Mouse (Mus musculus) forebrain, postnatal 0 days (tissue): ENCODE results near the gene Socs7. TPM values are rescaled to one million over a fixed set of nuclear protein-coding genes. Genes with fewer than 3 reads are reported as not detected.

Experiments
- ATAC-seq: fragments of 200-750 bp; cut with Nextera tagmentation; 2 replicates; pipeline ENCODE4 v1.8.0; 2017; ENCODE audit warnings: mild to moderate bottlenecking, moderate library complexity
- DNase-seq: peaks from one replicate; pipeline ENCODE4 v3.0.0-alpha.2; 2015
- H3K27ac ChIP-seq: fragments of 300-500 bp; sonication (generic); 2 replicates; pipeline ENCODE4 v1.5.1; 2014; ENCODE audit warnings: low read depth, mild to moderate bottlenecking, antibody characterized with exemption, low read length, moderate library complexity, mixed read lengths
- H3K27me3 ChIP-seq: fragments of 300-500 bp; sonication (generic); 2 replicates; pipeline ENCODE4 v1.6.1; 2014; ENCODE audit warnings: mild to moderate bottlenecking, low read length, mixed read lengths; ENCODE audit not compliant: insufficient read depth
- H3K36me3 ChIP-seq: fragments of 300-500 bp; sonication (generic); 2 replicates; pipeline ENCODE4 v1.6.1; 2014; ENCODE audit warnings: mild to moderate bottlenecking, moderate library complexity; ENCODE audit not compliant: insufficient read depth
- H3K4me1 ChIP-seq: fragments of 300-500 bp; sonication (generic); 2 replicates; pipeline ENCODE4 v1.6.1; 2014; ENCODE audit warnings: antibody characterized with exemption; ENCODE audit not compliant: insufficient read depth
- H3K4me2 ChIP-seq: fragments of 300-500 bp; sonication (generic); 2 replicates; pipeline ENCODE4 v1.6.1; 2014; ENCODE audit warnings: low read depth, mild to moderate bottlenecking, moderate library complexity
- H3K4me3 ChIP-seq: fragments of 300-500 bp; sonication (generic); 2 replicates; pipeline ENCODE4 v1.5.1; 2014; ENCODE audit warnings: low read depth, low read length, mixed read lengths
- H3K9ac ChIP-seq: fragments of 300-500 bp; sonication (generic); 2 replicates; pipeline ENCODE4 v1.6.1; 2014; ENCODE audit warnings: mild to moderate bottlenecking
- H3K9me3 ChIP-seq: fragments of 300-500 bp; sonication (generic); 2 replicates; pipeline ENCODE4 v1.6.1; 2016; ENCODE audit warnings: low read length
- CTCF ChIP-seq: sonication (generic); IDR thresholded peaks from 2 replicates; pipeline ENCODE4 v1.5.1; 2016; ENCODE audit warnings: antibody characterized with exemption, control low read depth, low read depth
- WGBS: fragments of 180-500 bp; shearing (Covaris S2); extraction: QIAGEN DNeasy Blood & Tissue Kit; methylation state at CpG from one replicate; pipeline ENCODE4 v1.1.7; 2014; 5-methylcytosine and 5-hydroxymethylcytosine counted together
- polyA plus RNA-seq: library from polyadenylated mRNA; unstranded; fragments of >200 nt; fragmentation: Nextera tagmentation; extraction: Ambion mirVana; gene quantifications from 2 replicates; pipeline ENCODE4 v1.2.1, GENCODE M21; 2015
- total RNA-seq: library from RNA; depleted of rRNA; stranded (reverse); fragments of >200 nt; gene quantifications from 2 replicates; pipeline ENCODE4 v1.2.3, GENCODE M21; 2014

Gene Socs7
- total and polyA plus RNA-seq, 2 experiments from 2014 or later, result 6.4 to 64.3 TPM

- H3K27me3 ChIP-seq, result peaks cover 3% of the 10 kb centered on the region; the same call in 1 of the 2 replicates
- no peaks in the 10 kb centered on the region for H3K9me3 ChIP-seq
- 66% methylated on average over 13 of the region's 13 CpGs for WGBS
- no peaks in the 10 kb centered on the region; the same call in 1 of the 2 replicates for H3K36me3 ChIP-seq
- no peak for TF ChIP-seq CTCF
- no peak overlapping the region for H3K4me2 ChIP-seq
- H3K27ac ChIP-seq, result no peak overlapping the region
- DNase-seq (no peak), ATAC-seq (no peak)
- no peaks in the 10 kb centered on the region for H3K4me1 ChIP-seq
- no peak overlapping the region for H3K4me3 ChIP-seq
- no peak overlapping the region for H3K9ac ChIP-seq
Measured at GRCm38 (mm10) chr11:97435808-97436491, 73.6 kb downstream of the Socs7 start.

- Histone ChIP-seq H3K4me1 (0 out of 2 replicates have a peak, but pooled peaks cover 6% of the 10 kb centered on the region), H3K9me3 (no peaks in the 10 kb centered on the region), H3K4me3 (no peak overlapping the region), H3K4me2 (no peak overlapping the region), H3K9ac (no peak overlapping the region), H3K36me3 (no peaks in the 10 kb centered on the region; the same call in 1 of the 2 replicates), H3K27ac (no peak overlapping the region), H3K27me3 (peaks cover 3% of the 10 kb centered on the region; the same call in 1 of the 2 replicates)
- ATAC-seq (no peak), DNase-seq (no peak)
- 28% methylated on average over 5 of the region's 5 CpGs for WGBS
- no peak for TF ChIP-seq CTCF
Measured at GRCm38 (mm10) chr11:97437745-97438144, 75.4 kb downstream of the Socs7 start.

DNA sequence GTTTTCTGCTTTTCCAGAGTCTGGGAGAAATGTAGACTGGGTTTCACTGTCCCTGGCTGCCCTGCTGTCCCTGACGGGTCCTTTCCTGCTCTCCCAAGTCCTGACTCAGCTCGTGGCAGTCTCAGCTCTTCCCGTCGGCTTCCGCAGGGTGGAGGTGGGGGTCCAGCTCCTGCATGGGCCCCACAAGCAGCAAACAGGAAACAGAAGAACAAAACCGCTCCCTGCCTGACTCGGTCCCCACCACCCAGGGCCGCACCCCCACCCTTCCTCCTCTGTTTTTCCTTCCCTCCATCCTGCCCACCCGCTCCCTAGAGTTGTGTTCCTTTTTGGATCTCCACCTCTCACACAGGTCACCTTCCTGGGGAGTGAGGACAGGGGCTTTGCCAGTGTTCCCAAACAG lies 76.5 kb downstream of the Socs7 start:
- no peak overlapping the region for H3K27ac ChIP-seq
- no peak for DNase-seq
- no peaks in the 10 kb centered on the region for H3K9me3 ChIP-seq
- H3K27me3 ChIP-seq, result peaks cover 3% of the 10 kb centered on the region; the same call in 1 of the 2 replicates
- TF ChIP-seq CTCF, result no peak
- 58% methylated on average over 9 of the region's 9 CpGs for WGBS
- H3K36me3 ChIP-seq, result no peaks in the 10 kb centered on the region; the same call in 1 of the 2 replicates
- no peak overlapping the region for H3K4me3 ChIP-seq
- no peak for ATAC-seq
- 0 out of 2 replicates have a peak, but pooled peaks cover 6% of the 10 kb centered on the region for H3K4me1 ChIP-seq
- no peak overlapping the region for H3K9ac ChIP-seq
- no peak overlapping the region for H3K4me2 ChIP-seq

DNA sequence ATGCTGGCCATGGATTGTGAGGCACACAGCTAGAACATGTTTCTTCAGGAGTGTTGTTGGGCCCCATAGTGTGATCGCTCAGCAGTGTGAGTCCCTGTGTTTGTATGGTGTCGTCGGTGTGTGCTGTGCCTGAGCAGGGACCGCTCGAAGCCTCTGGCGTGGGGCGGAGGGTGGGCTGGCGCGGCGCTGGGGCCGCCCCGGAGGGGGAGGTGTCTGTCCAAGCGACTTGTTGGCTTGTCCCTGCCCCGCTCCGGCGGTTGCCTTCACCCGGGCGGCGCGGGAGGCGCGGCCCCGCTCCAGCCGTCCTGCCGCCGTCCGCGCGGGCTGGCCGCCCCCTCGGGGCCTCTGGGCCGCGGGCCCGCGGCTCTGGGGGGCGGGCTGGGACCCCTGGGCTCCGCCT lies 77.6 kb downstream of the Socs7 start:
- TF ChIP-seq CTCF, result no peak
- H3K27me3 ChIP-seq, result peaks cover 3% of the 10 kb centered on the region; the same call in 1 of the 2 replicates
- H3K4me2 ChIP-seq, result peak overlapping the region; percentile 45
- peak overlapping the region; percentile 40; the same call in 1 of the 2 replicates for H3K9ac ChIP-seq
- DNase-seq (no peak), ATAC-seq (peak; percentile 10; the same call in 1 of the 2 replicates)
- WGBS, result 8% methylated on average over 36 of the region's 37 CpGs
- H3K4me3 ChIP-seq, result peak overlapping the region; percentile 30
- peak overlapping the region; percentile 40; the same call in 1 of the 2 replicates for H3K27ac ChIP-seq
- H3K9me3 ChIP-seq, result no peaks in the 10 kb centered on the region
- no peaks in the 10 kb centered on the region; the same call in 1 of the 2 replicates for H3K36me3 ChIP-seq
- H3K4me1 ChIP-seq, result 0 out of 2 replicates have a peak, but pooled peaks cover 6% of the 10 kb centered on the region

- peak overlapping the region; percentile 45 for H3K4me2 ChIP-seq
- ATAC-seq, result peak; percentile 41
- peak overlapping the region; percentile 30 for H3K4me3 ChIP-seq
- no peak for DNase-seq
- no peak overlapping the region; the same call in 1 of the 2 replicates for H3K27ac ChIP-seq
- WGBS, result 2% methylated on average over 29 of the region's 34 CpGs
- H3K27me3 ChIP-seq, result peaks cover 3% of the 10 kb centered on the region; the same call in 1 of the 2 replicates
- no peak for TF ChIP-seq CTCF
- H3K9ac ChIP-seq, result peak overlapping the region; percentile 40; the same call in 1 of the 2 replicates
- 0 out of 2 replicates have a peak, but pooled peaks cover 6% of the 10 kb centered on the region for H3K4me1 ChIP-seq
- peaks cover 4% of the 10 kb centered on the region for H3K36me3 ChIP-seq
- H3K9me3 ChIP-seq, result no peaks in the 10 kb centered on the region
Measured at GRCm38 (mm10) chr11:97440441-97440881, 78.1 kb downstream of the Socs7 start.

GRCm38 (mm10) chr11:97441036-97441657 lies 78.8 kb downstream of the Socs7 start:
- Histone ChIP-seq H3K4me1 (0 out of 2 replicates have a peak, but pooled peaks cover 6% of the 10 kb centered on the region), H3K4me2 (peak overlapping the region; percentile 45; the same call in 1 of the 2 replicates), H3K27me3 (peaks cover 3% of the 10 kb centered on the region; the same call in 1 of the 2 replicates), H3K9ac (no peak overlapping the region), H3K4me3 (no peak overlapping the region), H3K27ac (no peak overlapping the region), H3K9me3 (no peaks in the 10 kb centered on the region), H3K36me3 (peaks cover 10% of the 10 kb centered on the region)
- DNase-seq (peak; percentile 51), ATAC-seq (no peak)
- TF ChIP-seq CTCF, result no peak
- 32% methylated on average over 15 of the region's 15 CpGs for WGBS
